19 mouse cellular contexts compared by ENCODE assay signal in the genomic region with DNA sequence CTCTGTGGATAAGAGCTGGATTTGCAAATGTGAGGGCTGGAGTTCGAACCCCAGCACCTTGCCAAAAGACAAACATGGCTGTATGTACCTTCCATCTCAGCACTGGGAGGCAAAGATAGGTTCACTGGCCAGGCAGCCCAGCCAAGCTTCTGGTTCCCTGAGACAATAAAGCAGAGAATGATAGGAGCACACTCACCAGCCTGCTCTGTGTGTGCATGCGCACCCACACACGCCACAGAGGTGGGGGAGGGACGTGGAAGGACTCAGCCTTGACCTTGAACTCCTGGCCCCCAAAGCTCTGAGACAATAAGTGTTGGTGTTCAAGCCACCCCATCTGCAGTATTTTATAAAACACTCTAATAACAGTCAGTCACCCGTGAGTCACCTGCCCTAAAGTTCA.
"Had no signal": no experiment of that assay in that cellular context is flagged by ENCODE, and none has a peak within 500 bp of the region (broad histone marks: within the 10 kb centered on the region; RNA-seq: fewer than 3 reads in every experiment).

No protein-coding gene starts in this region.

- H3K36me3 ChIP-seq: midbrain, embryonic 10.5 days; midbrain, embryonic 12.5 days; neural tube, embryonic 13.5 days; neural tube, embryonic 15.5 days had no signal

- H3K4me2 ChIP-seq: lung, embryonic 14.5 days; midbrain, embryonic 12.5 days; neural tube, embryonic 13.5 days; neural tube, embryonic 15.5 days had no signal

- H3K27ac ChIP-seq: midbrain, embryonic 10.5 days; midbrain, embryonic 12.5 days; neural tube, embryonic 13.5 days; neural tube, embryonic 15.5 days had no signal

- H3K9ac ChIP-seq: lung, embryonic 14.5 days; midbrain, embryonic 12.5 days; neural tube, embryonic 13.5 days; neural tube, embryonic 15.5 days had no signal

- H3K27me3 ChIP-seq: neural tube, embryonic 15.5 days had no signal

- ATAC-seq: midbrain, embryonic 16.5 days had no signal

- DNase-seq: lung, adult 18-20 months; lung, embryonic 14.5 days; lung, postnatal 10 days; lung, postnatal 4 days; midbrain, embryonic 14.5 days; retina, postnatal 1 day; right cerebral cortex, adult 18-20 months; right cerebral cortex, postnatal 25 days; right cerebral cortex, postnatal 4 days; spleen, adult 18-20 months; thymus, adult 2 months; thymus, postnatal 25 days; thymus, postnatal 4 days had no signal

- H3K9me3 ChIP-seq: midbrain, embryonic 10.5 days; midbrain, embryonic 12.5 days; neural tube, embryonic 13.5 days; neural tube, embryonic 15.5 days had no signal

- H3K4me1 ChIP-seq: midbrain, embryonic 10.5 days; midbrain, embryonic 12.5 days had no signal

- H3K4me3 ChIP-seq: midbrain, embryonic 10.5 days; midbrain, embryonic 12.5 days; myocyte; neural tube, embryonic 13.5 days; neural tube, embryonic 15.5 days had no signal
